11 mouse cellular contexts compared by ENCODE assay signal in genomic region chr6:89236226-89236625, GRCm38 (mm10).
DNase-seq lines count a peak whose midpoint lies in the region; ATAC-seq lines count a peak whose summit lies in the region.
"Had no signal": no experiment of that assay in that cellular context is flagged by ENCODE, and none has a peak within 500 bp of the region (broad histone marks: within the 10 kb centered on the region; RNA-seq: fewer than 3 reads in every experiment).

No protein-coding gene starts in this region.

- no peak overlapping the region for H3K27ac ChIP-seq in embryonic facial prominence, embryonic 13.5 days
- H3K27ac ChIP-seq in embryonic facial prominence, embryonic 10.5 days (replicated peaks) = no peak overlapping the region
- H3K27ac ChIP-seq in midbrain, embryonic 11.5 days (ENCODE audit: low read depth, low read length) = peak overlapping the region; percentile 50; the same call in 1 of the 2 replicates
- H3K27ac ChIP-seq: heart, embryonic 15.5 days had no signal

- WGBS in embryonic facial prominence, embryonic 13.5 days = 19% methylated on average over 8 of the region's 8 CpGs
- 16% methylated on average over 8 of the region's 8 CpGs for WGBS in embryonic facial prominence, embryonic 10.5 days
- 6% methylated on average over 8 of the region's 8 CpGs for WGBS in midbrain, embryonic 11.5 days

- no peaks in the 10 kb centered on the region for H3K9me3 ChIP-seq in embryonic facial prominence, embryonic 13.5 days
- no peaks in the 10 kb centered on the region for H3K9me3 ChIP-seq in embryonic facial prominence, embryonic 10.5 days
- H3K9me3 ChIP-seq in midbrain, embryonic 11.5 days (ENCODE audit: control insufficient read depth, low read length) = no peaks in the 10 kb centered on the region
- H3K9me3 ChIP-seq: heart, embryonic 15.5 days had no signal

- no peaks in the 10 kb centered on the region for H3K36me3 ChIP-seq in embryonic facial prominence, embryonic 13.5 days
- no peaks in the 10 kb centered on the region for H3K36me3 ChIP-seq in embryonic facial prominence, embryonic 10.5 days (replicated peaks)
- H3K36me3 ChIP-seq in midbrain, embryonic 11.5 days (ENCODE audit: control insufficient read depth, insufficient read depth, low read length) = no peaks in the 10 kb centered on the region
- H3K36me3 ChIP-seq: heart, embryonic 15.5 days had no signal

- peaks cover 16% of the 10 kb centered on the region for H3K4me1 ChIP-seq in embryonic facial prominence, embryonic 13.5 days
- peaks cover 35% of the 10 kb centered on the region for H3K4me1 ChIP-seq in embryonic facial prominence, embryonic 10.5 days
- peaks cover 28% of the 10 kb centered on the region for H3K4me1 ChIP-seq in midbrain, embryonic 11.5 days (ENCODE audit: control insufficient read depth, insufficient read depth, low read length)

- ATAC-seq in embryonic facial prominence, embryonic 13.5 days (ENCODE audit: insufficient number of reproducible peaks, insufficient read depth, low FRiP score, low TSS enrichment, low read depth) = no peak
- 0 out of 2 replicates have a peak, but pooled peaks have one; percentile 17 for ATAC-seq in midbrain, embryonic 11.5 days (ENCODE audit: low FRiP score)
- ATAC-seq in erythroblast, adult 5-6 weeks (replicated peaks; ENCODE audit: low FRiP score, poor library complexity, severe bottlenecking) = no peak
- ATAC-seq in CD4-positive, CD25-positive, alpha-beta regulatory T cell, adult 4 months = no peak

- peaks cover 20% of the 10 kb centered on the region for H3K27me3 ChIP-seq in embryonic facial prominence, embryonic 13.5 days
- H3K27me3 ChIP-seq in embryonic facial prominence, embryonic 10.5 days (replicated peaks; ENCODE audit: low read depth, poor library complexity, severe bottlenecking) = peaks cover 26% of the 10 kb centered on the region
- H3K27me3 ChIP-seq in midbrain, embryonic 11.5 days (ENCODE audit: control insufficient read depth, insufficient read depth, low read length) = peaks cover 2% of the 10 kb centered on the region

- peak overlapping the region; percentile 52 for H3K4me2 ChIP-seq in embryonic facial prominence, embryonic 13.5 days
- no peak overlapping the region for H3K4me2 ChIP-seq in midbrain, embryonic 11.5 days

- no peak overlapping the region for H3K4me3 ChIP-seq in embryonic facial prominence, embryonic 13.5 days
- no peak overlapping the region for H3K4me3 ChIP-seq in embryonic facial prominence, embryonic 10.5 days
- H3K4me3 ChIP-seq in midbrain, embryonic 11.5 days (ENCODE audit: low read depth, low read length) = no peak overlapping the region
- H3K4me3 ChIP-seq: heart, embryonic 15.5 days had no signal

- no peak for DNase-seq in embryonic facial prominence, embryonic 10.5 days (ENCODE audit: low spot score)
- DNase-seq in testis, postnatal 10 days (ENCODE audit: low spot score) = peak; percentile 22
- DNase-seq in testis, postnatal 14 days (ENCODE audit: low spot score) = no peak
- no peak for DNase-seq in midbrain, embryonic 11.5 days (ENCODE audit: low spot score, missing footprints)
- DNase-seq in kidney, adult 9 months = no peak
- DNase-seq: B cell, adult 2 months; kidney, postnatal 36 days had no signal

- no peak overlapping the region; the same call in 1 of the 2 replicates for H3K9ac ChIP-seq in embryonic facial prominence, embryonic 13.5 days
- peak overlapping the region; percentile 14; the same call in 1 of the 2 replicates for H3K9ac ChIP-seq in midbrain, embryonic 11.5 days (ENCODE audit: low read length)
- H3K9ac ChIP-seq: heart, embryonic 15.5 days had no signal
